Mouse (Mus musculus) hindbrain, embryonic 15.5 days (tissue): ENCODE results near the gene Tbata. TPM values are rescaled to one million over a fixed set of nuclear protein-coding genes. Genes with fewer than 3 reads are reported as not detected.
A peak's percentile ranks its signal among the peaks of the same experiment; 100 is the strongest.

Experiments used
- ATAC-seq: fragments of 200-750 bp; cut with Nextera tagmentation; 2 replicates; pipeline ENCODE4 v1.8.0; 2017; ENCODE audit warnings: low read depth, moderate number of reproducible peaks, moderate TSS enrichment; ENCODE audit not compliant: low FRiP score
- H3K27ac ChIP-seq: fragments of 300-500 bp; sonication (generic); replicated peaks from 2 replicates; pipeline ENCODE4 v1.5.1; 2015; ENCODE audit warnings: mild to moderate bottlenecking, inconsistent platforms
- H3K27me3 ChIP-seq: fragments of 300-500 bp; sonication (generic); 2 replicates; pipeline ENCODE4 v1.6.1; 2015; ENCODE audit warnings: control low read depth, inconsistent platforms
- H3K36me3 ChIP-seq: fragments of 300-500 bp; sonication (generic); 2 replicates; pipeline ENCODE4 v1.6.1; 2015; ENCODE audit warnings: control low read depth, inconsistent platforms
- H3K4me1 ChIP-seq: fragments of 300-500 bp; sonication (generic); replicated peaks from 2 replicates; pipeline ENCODE4 v1.6.1; 2015; ENCODE audit warnings: control low read depth, inconsistent platforms
- H3K4me2 ChIP-seq: fragments of 300-500 bp; sonication (generic); 2 replicates; pipeline ENCODE4 v1.6.1; 2015; ENCODE audit warnings: moderate library complexity, mild to moderate bottlenecking, inconsistent platforms
- H3K4me3 ChIP-seq: fragments of 300-500 bp; sonication (generic); 2 replicates; pipeline ENCODE4 v1.5.1; 2015; ENCODE audit warnings: mild to moderate bottlenecking, inconsistent platforms
- H3K9ac ChIP-seq: fragments of 300-500 bp; sonication (generic); 2 replicates; pipeline ENCODE4 v1.6.1; 2015; ENCODE audit warnings: inconsistent platforms
- H3K9me3 ChIP-seq: fragments of 300-500 bp; sonication (generic); 2 replicates; pipeline ENCODE4 v1.6.1; 2016; ENCODE audit warnings: control low read depth, inconsistent platforms
- WGBS: fragments of 180-500 bp; shearing (Covaris S2); methylation state at CpG from one replicate; pipeline ENCODE4 v1.1.7; 2015; 5-methylcytosine and 5-hydroxymethylcytosine counted together
- polyA plus RNA-seq: library from polyadenylated mRNA; unstranded; fragments of >200 nt; fragmentation: Nextera tagmentation; extraction: Ambion mirVana; gene quantifications from 2 replicates; pipeline ENCODE4 v1.2.1, GENCODE M21; 2015

Tbata gene
- polyA plus RNA-seq, 1 experiment from 2014 or later, result 0.56 TPM

GRCm38 (mm10) chr10:61168393-61168792 is 3.4 kb upstream of the Tbata start:
- no peaks in the 10 kb centered on the region for H3K27me3 ChIP-seq
- H3K36me3 ChIP-seq, result no peaks in the 10 kb centered on the region
- H3K4me3 ChIP-seq, result no peak overlapping the region
- H3K9ac ChIP-seq, result no peak overlapping the region
- H3K27ac ChIP-seq, result no peak overlapping the region
- H3K4me2 ChIP-seq, result no peak overlapping the region
- 59% methylated on average over 2 of the region's 2 CpGs for WGBS
- H3K9me3 ChIP-seq, result no peaks in the 10 kb centered on the region
- no peak for ATAC-seq
- H3K4me1 ChIP-seq, result no peaks in the 10 kb centered on the region

- H3K9me3 ChIP-seq, result no peaks in the 10 kb centered on the region
- 88% methylated on average over 4 of the region's 4 CpGs for WGBS
Measured at GRCm38 (mm10) chr10:61172496-61172895, 742 bp downstream of the Tbata start.

GRCm38 (mm10) chr10:61174711-61175441 is 3.1 kb downstream of the Tbata start:
- peaks cover 4% of the 10 kb centered on the region; the same call in 1 of the 2 replicates for H3K4me1 ChIP-seq
- no peak overlapping the region for H3K9ac ChIP-seq
- H3K27me3 ChIP-seq, result 0 out of 2 replicates have a peak, but pooled peaks cover 3% of the 10 kb centered on the region
- no peak overlapping the region for H3K4me3 ChIP-seq
- no peak overlapping the region for H3K27ac ChIP-seq
- no peak overlapping the region for H3K4me2 ChIP-seq
- H3K9me3 ChIP-seq, result no peaks in the 10 kb centered on the region
- H3K36me3 ChIP-seq, result no peaks in the 10 kb centered on the region
- ATAC-seq, result no peak
- WGBS, result 39% methylated on average over 10 of the region's 13 CpGs

More at GRCm38 (mm10) chr10:61172496-61172895, 742 bp downstream of the Tbata start:
- Histone ChIP-seq H3K4me2 (no peak overlapping the region), H3K4me1 (peaks cover 4% of the 10 kb centered on the region; the same call in 1 of the 2 replicates), H3K4me3 (no peak overlapping the region), H3K36me3 (no peaks in the 10 kb centered on the region), H3K27me3 (0 out of 2 replicates have a peak, but pooled peaks cover 3% of the 10 kb centered on the region), H3K27ac (no peak overlapping the region), H3K9ac (no peak overlapping the region)
- no peak for ATAC-seq

GRCm38 (mm10) chr10:61175442-61176204 is 3.9 kb downstream of the Tbata start:
- peak overlapping the region; percentile 24 for H3K4me2 ChIP-seq
- ATAC-seq, result no peak
- H3K4me1 ChIP-seq, result peaks cover 4% of the 10 kb centered on the region; the same call in 1 of the 2 replicates
- H3K27ac ChIP-seq, result no peak overlapping the region
- 16% methylated on average over 24 of the region's 24 CpGs for WGBS
- H3K9ac ChIP-seq, result no peak overlapping the region
- H3K9me3 ChIP-seq, result no peaks in the 10 kb centered on the region
- H3K4me3 ChIP-seq, result no peak overlapping the region
- 0 out of 2 replicates have a peak, but pooled peaks cover 3% of the 10 kb centered on the region for H3K27me3 ChIP-seq
- no peaks in the 10 kb centered on the region for H3K36me3 ChIP-seq

- Histone ChIP-seq H3K27me3 (0 out of 2 replicates have a peak, but pooled peaks cover 3% of the 10 kb centered on the region), H3K9ac (no peak overlapping the region), H3K9me3 (no peaks in the 10 kb centered on the region), H3K4me1 (peaks cover 4% of the 10 kb centered on the region; the same call in 1 of the 2 replicates), H3K4me2 (peak overlapping the region; percentile 24), H3K36me3 (no peaks in the 10 kb centered on the region), H3K4me3 (no peak overlapping the region), H3K27ac (no peak overlapping the region)
- ATAC-seq, result no peak
- WGBS, result 50% methylated on average over 7 of the region's 7 CpGs
Measured at GRCm38 (mm10) chr10:61176221-61176790, 4.6 kb downstream of the Tbata start.

DNA sequence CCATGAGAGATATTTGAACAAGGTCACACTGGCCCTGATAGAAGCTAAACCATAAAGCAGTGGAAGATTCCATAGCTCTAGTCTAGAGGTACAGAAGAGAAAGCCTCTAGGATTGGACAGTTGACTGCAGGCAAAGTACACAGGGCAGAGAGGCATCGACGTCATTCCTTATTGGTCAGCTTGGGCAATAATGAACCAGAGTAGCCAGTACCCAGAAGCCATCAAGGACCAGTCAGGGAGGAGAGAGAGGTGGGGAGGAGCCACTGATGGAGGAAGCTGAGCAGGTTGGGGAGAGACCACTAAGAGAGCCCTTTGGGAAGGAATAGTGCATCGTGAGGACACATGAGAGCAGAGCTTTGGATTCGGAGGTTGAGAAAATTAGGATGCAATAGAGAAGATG is 6.0 kb downstream of the Tbata start:
- no peaks in the 10 kb centered on the region for H3K9me3 ChIP-seq
- H3K4me1 ChIP-seq, result peaks cover 4% of the 10 kb centered on the region; the same call in 1 of the 2 replicates
- H3K27ac ChIP-seq, result no peak overlapping the region
- 0 out of 2 replicates have a peak, but pooled peaks cover 3% of the 10 kb centered on the region for H3K27me3 ChIP-seq
- H3K36me3 ChIP-seq, result no peaks in the 10 kb centered on the region
- 84% methylated on average over 4 of the region's 4 CpGs for WGBS
- no peak for ATAC-seq
- no peak overlapping the region for H3K4me2 ChIP-seq
- H3K4me3 ChIP-seq, result no peak overlapping the region
- H3K9ac ChIP-seq, result no peak overlapping the region

DNA sequence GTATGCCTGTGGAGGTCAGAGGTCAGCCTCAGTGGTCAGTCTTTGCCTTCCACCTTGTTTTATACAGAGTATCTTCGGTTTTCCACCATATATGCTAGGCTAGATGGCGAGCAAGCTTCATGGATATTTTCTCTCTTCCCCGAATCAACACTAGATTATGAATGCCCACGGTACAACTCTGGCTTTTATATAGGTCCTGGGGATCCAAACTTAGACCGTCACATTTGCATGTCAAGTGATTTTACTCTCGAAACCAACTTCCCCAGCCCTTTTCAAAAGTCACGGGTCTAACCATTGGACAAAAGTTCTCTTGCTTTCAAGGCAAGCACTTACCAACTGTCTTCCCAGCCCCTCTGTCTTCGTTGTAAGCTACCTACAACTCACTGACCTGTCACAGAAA is 6.9 kb downstream of the Tbata start:
- Histone ChIP-seq H3K9ac (no peak overlapping the region), H3K27ac (no peak overlapping the region), H3K4me1 (peaks cover 4% of the 10 kb centered on the region; the same call in 1 of the 2 replicates), H3K36me3 (no peaks in the 10 kb centered on the region), H3K4me3 (no peak overlapping the region), H3K27me3 (0 out of 2 replicates have a peak, but pooled peaks cover 3% of the 10 kb centered on the region), H3K9me3 (no peaks in the 10 kb centered on the region), H3K4me2 (no peak overlapping the region)
- WGBS, result 88% methylated on average over 8 of the region's 8 CpGs
- no peak for ATAC-seq

- H3K4me3 ChIP-seq, result no peak overlapping the region
- no peaks in the 10 kb centered on the region for H3K9me3 ChIP-seq
- no peak overlapping the region for H3K9ac ChIP-seq
- no peaks in the 10 kb centered on the region for H3K36me3 ChIP-seq
- no peak overlapping the region for H3K4me2 ChIP-seq
- WGBS, result 63% methylated on average over 6 of the region's 6 CpGs
- H3K27me3 ChIP-seq, result 0 out of 2 replicates have a peak, but pooled peaks cover 3% of the 10 kb centered on the region
- H3K4me1 ChIP-seq, result peaks cover 4% of the 10 kb centered on the region; the same call in 1 of the 2 replicates
- ATAC-seq, result no peak
- no peak overlapping the region for H3K27ac ChIP-seq
Measured at GRCm38 (mm10) chr10:61179927-61180326, 8.2 kb downstream of the Tbata start.

DNA sequence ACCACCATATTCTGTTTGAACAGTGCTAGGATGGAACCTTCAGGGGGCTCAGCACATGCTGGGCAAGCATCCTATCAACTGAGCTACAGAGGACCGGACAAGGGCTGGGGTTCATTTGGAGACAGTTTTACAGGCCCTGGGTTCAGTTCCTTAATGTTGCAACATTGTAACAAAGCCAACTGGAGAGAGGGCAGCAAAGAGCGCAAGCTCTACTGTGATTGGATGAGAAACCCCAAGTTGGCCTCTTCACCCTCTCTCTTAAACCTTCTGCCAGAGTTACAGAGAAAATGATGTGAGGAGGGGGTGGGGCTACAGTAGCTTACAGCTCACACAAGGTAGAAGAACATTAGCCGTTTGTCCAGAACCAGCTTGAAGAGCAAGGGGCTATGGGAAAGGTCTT is 15.2 kb downstream of the Tbata start:
- H3K27ac ChIP-seq, result no peak overlapping the region
- H3K4me2 ChIP-seq, result no peak overlapping the region
- H3K4me3 ChIP-seq, result no peak overlapping the region
- whole genome bisulfite sequencing, result 81% methylated on average over 3 of the region's 3 CpGs
- no peak overlapping the region for H3K9ac ChIP-seq
- H3K27me3 ChIP-seq, result no peaks in the 10 kb centered on the region
- H3K9me3 ChIP-seq, result no peaks in the 10 kb centered on the region
- no peaks in the 10 kb centered on the region for H3K36me3 ChIP-seq
- H3K4me1 ChIP-seq, result no peaks in the 10 kb centered on the region
- no peak for ATAC-seq

DNA sequence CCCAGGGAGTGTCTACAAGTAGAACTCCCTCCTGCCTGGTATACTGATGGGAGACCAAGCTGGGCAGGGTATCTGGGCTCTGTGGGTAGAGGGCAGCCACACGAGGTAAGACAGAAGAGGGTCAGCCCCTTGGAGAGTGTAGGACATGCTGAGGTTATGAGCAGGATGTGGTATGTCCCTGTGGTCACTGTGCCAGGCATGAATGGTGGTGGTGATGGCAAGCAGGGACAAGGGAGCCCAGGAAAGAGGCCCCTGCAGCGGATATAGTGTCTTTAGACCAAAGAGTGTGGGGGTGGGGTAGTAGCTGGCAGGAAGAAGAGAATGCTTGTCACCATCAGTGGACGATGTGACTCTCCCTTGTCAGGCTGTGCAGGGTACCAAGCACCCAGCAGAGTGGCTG is 16.3 kb downstream of the Tbata start:
- Histone ChIP-seq H3K4me2 (no peak overlapping the region), H3K9me3 (no peaks in the 10 kb centered on the region), H3K27me3 (no peaks in the 10 kb centered on the region), H3K4me3 (no peak overlapping the region), H3K36me3 (no peaks in the 10 kb centered on the region), H3K4me1 (no peaks in the 10 kb centered on the region), H3K9ac (no peak overlapping the region), H3K27ac (no peak overlapping the region)
- no peak for ATAC-seq
- WGBS, result 68% methylated on average over 3 of the region's 3 CpGs

DNA sequence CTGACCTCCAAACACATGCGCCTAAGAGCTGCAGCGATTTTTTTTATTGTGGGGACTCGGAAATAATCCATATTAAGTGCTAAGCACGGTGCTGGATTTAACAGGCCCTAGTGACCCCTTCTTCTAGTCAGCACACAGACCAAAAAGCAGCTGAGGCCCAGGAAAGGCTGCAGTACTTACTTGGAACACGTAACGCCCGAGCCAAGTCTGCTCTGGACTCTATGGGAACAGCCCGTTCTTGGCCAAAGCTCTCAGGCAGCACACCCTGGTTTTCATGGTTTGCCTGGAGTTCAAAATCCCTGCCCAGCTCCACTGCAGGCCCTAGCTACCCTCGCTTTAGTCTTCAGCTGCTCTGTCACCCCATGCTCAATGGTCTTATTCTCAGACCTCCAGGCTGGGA is 22.9 kb downstream of the Tbata start:
- no peak overlapping the region for H3K4me3 ChIP-seq
- H3K36me3 ChIP-seq, result no peaks in the 10 kb centered on the region
- WGBS, result 84% methylated on average over 9 of the region's 9 CpGs
- ATAC-seq, result no peak
- H3K27me3 ChIP-seq, result no peaks in the 10 kb centered on the region
- no peak overlapping the region for H3K27ac ChIP-seq
- H3K9ac ChIP-seq, result no peak overlapping the region
- H3K4me2 ChIP-seq, result no peak overlapping the region
- no peaks in the 10 kb centered on the region for H3K4me1 ChIP-seq
- H3K9me3 ChIP-seq, result no peaks in the 10 kb centered on the region

GRCm38 (mm10) chr10:61195216-61195615 is 23.5 kb downstream of the Tbata start:
- WGBS, result 91% methylated on average over 8 of the region's 8 CpGs
- Histone ChIP-seq H3K4me2 (no peak overlapping the region), H3K27me3 (no peaks in the 10 kb centered on the region), H3K9ac (no peak overlapping the region), H3K4me1 (no peaks in the 10 kb centered on the region), H3K9me3 (no peaks in the 10 kb centered on the region), H3K36me3 (no peaks in the 10 kb centered on the region), H3K27ac (no peak overlapping the region), H3K4me3 (no peak overlapping the region)
- ATAC-seq, result no peak
